Mouse (Mus musculus) lung, adult 2 months (tissue): ENCODE measurements around the gene Myof.

Experiments
- CTCF ChIP-seq: fragments of 200-500 bp; IDR thresholded peaks from 2 replicates; pipeline ENCODE4 v1.5.1; 2011; ENCODE audit warnings: mild to moderate bottlenecking, low read length, control low read depth; ENCODE audit not compliant: insufficient read depth
- POLR2A ChIP-seq: fragments of 200-500 bp; IDR thresholded peaks from 2 replicates; pipeline ENCODE4 v1.6.1; 2011; ENCODE audit warnings: low read depth, mild to moderate bottlenecking, control low read depth, low read length, borderline replicate concordance; ENCODE audit errors: extremely low read depth

DNA sequence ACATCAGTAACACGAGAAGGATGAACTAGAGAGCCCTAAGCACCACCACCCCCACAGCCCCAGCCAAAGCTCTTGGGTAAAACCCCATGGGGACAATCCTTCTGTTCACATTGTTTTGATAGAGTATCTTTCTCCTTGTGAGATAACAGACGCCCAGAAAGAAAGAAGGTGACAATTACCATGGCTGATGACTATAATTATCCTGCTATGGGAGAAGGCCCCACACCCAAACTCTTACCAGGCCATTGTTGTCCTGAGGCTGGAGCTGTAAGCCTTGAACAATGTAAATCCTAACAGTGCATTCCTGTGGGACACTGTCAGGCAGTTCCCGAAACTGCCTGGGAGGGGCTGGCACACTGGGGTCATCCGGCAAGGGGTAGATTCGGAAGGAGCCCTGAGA lies 122.3 kb downstream of the Myof start:
- TF ChIP-seq POLR2A: no peak
- no peak for TF ChIP-seq CTCF
